Mouse (Mus musculus) c-Kit-positive CD71-positive TER-119-negative erythroid progenitor cells, embryonic 14.5 days (primary cell): ENCODE data around the gene Fkbp8.

ENCODE experiments used
- DNase-seq: peaks from one replicate; pipeline ENCODE4 v3.0.0-alpha.2; 2013; ENCODE audit warnings: low read depth

Fkbp8 gene

DNA sequence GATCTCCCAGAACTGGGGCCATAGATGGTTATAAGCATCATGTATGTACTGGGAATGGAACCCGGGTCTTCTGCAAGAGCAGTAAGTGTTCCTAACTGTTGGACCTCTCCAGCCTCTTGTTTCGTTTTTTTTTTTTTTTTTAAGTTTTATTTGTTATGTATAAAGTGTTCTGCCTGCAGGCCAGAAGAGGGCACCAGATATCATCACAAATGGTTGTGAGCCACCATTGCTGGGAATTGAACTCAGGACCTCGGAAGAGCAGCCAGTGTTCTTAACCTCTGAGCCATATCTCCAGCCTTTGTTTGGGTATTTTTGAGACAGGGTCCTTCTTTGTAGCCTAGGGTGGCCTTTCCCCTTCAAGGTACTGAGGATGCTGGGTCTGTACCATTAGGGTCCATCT is 31.5 kb downstream of the Fkbp8 start:
- no peak for DNase-seq

GRCm38 (mm10) chr8:70560096-70560495 is 32.6 kb downstream of the Fkbp8 start:
- no peak for DNase-seq

DNA sequence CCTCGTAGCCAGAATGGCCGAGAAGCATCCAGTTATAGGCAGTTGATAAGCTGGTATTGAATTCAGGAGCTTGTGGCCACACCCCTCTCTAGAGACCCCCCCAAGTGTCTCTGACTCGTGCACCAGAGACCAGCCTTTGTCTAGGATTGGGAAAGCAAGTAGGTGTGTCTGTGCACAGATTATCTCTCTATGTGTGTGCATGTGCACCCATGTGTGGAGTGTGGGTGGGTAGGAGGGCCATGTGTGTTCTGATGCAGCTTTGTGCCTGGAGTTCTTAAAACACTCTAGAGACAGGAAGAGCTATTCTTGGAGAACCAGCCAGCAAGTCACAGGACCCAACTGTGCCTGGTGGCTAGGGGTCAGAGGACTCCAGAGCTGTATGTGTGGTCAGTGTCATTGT is 33.0 kb downstream of the Fkbp8 start:
- no peak for DNase-seq

- DNase-seq = no peak
Observed at GRCm38 (mm10) chr8:70561357-70561756, 33.8 kb downstream of the Fkbp8 start.

DNA sequence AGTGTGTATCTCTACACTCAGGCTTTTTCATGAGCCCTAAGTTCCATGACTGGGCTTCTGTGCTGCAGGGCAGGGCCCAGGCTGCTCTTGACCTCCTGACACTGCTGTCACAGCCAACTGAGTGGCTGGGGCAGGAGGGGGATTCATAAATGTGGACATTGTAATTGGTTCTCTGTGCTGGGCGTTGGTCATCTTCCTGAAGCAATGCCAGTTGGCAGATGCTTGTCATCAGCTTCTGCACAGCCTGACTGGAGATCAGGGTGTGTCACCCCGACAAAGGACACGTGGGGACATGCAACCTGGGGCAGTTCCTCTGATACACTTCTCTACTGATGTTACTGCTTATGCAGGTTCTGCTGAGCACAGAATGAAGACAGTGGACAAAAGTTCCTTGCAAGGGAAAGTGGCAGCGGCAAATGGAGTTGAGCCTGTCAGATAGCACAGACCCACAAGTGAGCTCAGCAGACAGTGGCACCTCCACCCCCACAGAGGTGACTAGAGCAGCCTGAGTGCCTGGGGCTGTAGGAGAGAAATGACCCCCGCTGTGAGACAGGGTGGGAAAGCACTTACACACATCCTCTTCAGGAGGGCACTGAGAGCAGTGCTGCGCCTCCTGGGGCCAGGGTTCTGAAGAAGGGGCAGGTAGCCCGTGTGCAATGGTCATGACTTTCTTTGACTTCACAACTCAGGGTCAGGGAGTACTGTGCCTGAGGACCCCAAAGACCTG is 34.4 kb downstream of the Fkbp8 start:
- no peak for DNase-seq

- no peak for DNase-seq
Observed at GRCm38 (mm10) chr8:70562802-70563201, 35.3 kb downstream of the Fkbp8 start.

GRCm38 (mm10) chr8:70563763-70564387 is 36.4 kb downstream of the Fkbp8 start:
- no peak for DNase-seq

DNA sequence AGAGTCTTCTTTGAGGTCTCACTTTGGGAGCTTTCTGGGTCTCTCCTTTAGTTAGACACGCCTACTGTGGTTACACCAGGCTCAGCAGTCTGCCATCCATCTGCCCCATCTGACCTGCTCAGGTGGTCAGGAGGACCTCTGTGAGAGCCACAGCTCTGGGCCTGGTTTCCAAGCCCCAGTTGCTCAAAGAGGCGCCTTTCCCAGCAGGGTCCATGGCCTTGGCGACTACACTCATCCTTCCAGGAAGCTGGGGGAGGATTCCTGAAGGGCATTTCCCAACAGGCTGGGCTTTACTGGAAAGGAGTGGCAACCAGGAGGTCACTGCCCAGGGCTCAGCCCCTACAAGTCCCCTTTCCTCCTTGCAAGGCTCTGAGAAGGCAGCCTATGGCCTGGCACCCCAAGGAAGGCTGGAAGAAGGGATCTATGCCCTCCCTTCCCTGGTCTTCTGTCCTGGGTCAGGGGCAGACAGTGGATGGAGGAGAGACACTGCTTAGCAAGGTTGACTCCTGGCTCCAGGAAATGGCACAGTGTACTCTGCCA is 37.2 kb downstream of the Fkbp8 start:
- DNase-seq = no peak

DNA sequence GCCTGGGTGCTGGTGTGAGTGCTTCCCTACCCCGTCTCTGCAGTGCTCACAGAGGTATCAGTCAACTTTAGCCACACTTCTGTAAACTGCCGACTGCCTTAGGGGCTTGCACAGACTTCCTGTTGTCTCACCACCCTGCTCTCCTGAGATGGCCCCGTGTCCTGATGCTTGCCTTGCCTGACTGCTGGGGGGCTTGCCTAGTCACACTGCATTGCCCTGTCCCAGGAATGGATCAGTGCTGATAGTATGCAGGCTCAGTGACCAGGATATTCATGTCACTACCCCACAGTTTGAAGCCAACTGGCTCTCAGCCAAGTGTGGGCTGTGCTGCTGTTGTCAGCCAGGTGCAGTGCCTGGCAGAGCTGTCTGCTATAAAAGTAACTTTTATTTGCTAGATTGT is 38.0 kb downstream of the Fkbp8 start:
- DNase-seq = no peak

DNA sequence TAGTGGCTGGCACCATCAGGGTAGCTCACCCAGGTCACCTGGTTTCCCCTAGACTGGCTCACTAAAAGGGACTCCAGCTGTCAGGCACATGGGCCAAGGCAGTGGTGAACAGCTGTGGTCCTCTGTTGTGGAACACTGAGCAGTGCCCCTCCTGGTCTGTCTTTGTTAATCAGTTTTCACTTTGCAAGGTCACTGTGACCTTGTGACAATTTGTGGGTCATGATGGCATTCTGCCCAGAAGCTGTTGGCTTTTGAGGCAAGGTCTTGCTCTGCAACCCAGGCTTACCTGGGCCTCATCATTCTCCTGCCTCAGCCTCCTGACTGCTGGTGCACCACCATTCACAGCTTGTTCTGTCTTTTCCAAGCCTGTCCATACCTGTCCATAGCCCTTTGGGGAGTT is 42.8 kb downstream of the Fkbp8 start:
- no peak for DNase-seq

DNA sequence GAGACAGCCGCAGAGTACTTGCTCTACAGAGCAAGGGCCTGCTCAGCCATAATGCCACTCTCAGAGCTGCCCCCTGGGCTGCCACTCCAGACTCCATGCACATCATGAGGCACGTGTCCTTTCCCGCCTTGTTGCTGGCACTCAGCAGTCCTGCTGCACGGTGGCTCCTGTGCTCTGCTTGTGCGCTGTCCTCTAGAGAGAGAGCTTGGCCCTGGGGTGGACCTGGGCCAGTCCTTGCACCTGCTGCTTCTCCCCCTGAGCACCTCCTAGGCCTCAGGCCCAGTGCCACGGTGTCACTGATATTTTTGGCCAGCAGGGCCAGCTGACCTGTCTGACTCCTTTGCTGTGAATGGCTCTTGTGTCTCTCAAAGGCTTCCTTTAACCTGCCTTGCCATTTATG is 43.5 kb downstream of the Fkbp8 start:
- DNase-seq = no peak

- no peak for DNase-seq
Observed at GRCm38 (mm10) chr8:70574302-70574701, 46.8 kb downstream of the Fkbp8 start.

DNA sequence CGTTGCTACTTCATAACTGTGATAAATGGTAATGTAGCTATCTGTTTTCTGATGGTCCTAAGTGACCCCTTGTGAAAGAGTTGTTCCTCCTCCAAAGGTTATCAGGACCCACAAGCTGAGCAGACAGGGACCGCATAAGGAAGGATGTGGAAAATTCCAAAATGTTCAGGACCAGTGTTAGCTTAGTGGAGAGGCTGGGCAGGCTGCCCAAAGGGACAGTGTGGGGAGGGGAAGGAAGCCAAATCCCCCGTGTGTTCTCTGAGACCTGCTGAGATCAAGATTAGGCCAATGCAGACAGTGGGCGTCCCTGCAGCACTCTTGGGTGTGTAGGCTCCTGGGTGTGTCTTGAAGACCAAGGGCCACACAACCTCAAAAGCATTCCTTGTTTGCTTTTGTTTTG is 47.4 kb downstream of the Fkbp8 start:
- no peak for DNase-seq

- no peak for DNase-seq
Observed at GRCm38 (mm10) chr8:70577207-70577606, 49.7 kb downstream of the Fkbp8 start.

DNA sequence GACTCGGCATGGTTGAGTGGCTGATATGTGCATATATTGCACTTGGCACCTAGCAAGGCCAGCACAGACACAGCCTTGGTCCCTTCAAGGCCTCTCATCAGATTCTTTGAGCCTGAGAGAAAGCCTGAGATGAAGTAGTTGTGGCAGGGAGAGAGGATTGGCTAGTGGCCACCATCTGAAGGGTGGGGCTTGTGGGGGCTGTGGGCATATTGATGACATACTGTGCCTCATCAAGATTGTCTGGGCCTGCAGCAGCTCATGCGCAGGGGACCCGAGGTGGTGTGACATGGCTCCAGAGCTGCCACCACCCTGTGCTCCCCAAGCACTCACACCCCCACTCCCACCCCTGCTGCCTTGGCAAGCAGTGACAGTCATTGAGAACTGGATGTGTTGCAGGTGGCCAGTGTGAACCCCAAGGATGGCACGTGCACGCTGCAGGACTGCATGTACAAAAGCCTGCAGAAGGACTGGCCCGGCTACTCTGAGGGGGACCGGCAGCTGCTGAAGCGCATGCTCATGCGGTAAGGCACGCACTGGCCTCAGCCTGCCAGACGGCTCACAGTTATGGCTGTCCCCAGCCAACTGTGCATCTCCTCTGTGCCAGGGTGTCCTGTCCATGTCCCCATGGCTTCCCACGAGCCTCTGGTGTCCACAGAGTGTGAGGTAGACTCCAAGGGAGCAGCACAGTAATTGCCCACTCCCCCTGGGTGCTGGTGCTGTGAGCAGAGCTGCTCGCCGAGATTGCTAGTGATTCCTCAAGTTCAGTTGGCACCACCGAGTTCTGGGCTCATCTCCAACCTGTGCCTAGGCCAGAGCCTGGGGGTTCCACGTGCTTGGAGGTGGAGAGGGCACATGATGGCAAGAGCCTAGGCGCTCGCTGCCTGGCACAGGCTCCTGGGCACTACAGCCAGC is 56.2 kb downstream of the Fkbp8 start:
- DNase-seq = no peak

GRCm38 (mm10) chr8:70584606-70585257 is 57.2 kb downstream of the Fkbp8 start:
- DNase-seq = no peak
